Mouse (Mus musculus) CD4-positive, CD25-positive, alpha-beta regulatory T cell, adult 4 months (primary cell): ENCODE measurements at regions not wholly inside any gene's neighbourhood (a gene's known extent, or its start where the extent isn't known, plus 50 kb on each side); places are given as distances from the start of the nearest gene placed in this dataset.

ENCODE experiments used
- ATAC-seq: one replicate; pipeline ENCODE4 v1.8.0; 2017

DNA sequence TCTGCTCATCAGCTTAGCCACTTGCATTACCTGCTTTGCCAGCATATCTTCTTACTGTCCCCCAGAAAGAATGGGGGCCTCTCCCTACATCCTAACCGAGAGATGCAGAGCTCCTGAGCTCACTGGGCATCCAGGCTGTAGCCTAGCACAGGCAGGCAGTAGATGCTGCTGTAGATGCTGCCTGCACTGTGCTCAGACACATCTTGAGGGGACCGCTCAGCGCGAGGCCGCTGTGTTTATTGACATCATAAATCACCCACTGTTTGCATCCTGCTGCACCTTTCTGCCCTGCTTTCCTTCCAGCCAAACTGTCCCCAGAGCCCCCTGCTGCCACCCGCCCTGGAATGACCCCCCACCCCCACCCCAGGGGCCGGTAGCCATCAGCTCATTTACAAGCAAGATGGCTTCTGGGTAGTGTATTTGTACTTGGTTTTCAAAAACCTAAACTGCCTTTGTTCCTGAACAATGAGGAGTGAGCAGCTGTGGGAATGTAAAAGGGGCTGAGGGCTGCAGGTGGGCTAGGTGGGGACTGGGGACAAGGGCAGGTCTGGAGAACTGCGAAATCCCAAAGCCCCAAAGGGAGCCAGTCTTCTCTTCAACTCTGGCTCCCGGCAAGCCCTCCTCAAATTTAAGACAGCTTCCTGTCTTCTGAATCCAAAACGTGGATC is 233.2 kb downstream of the Bcor start:
- no peak for ATAC-seq

DNA sequence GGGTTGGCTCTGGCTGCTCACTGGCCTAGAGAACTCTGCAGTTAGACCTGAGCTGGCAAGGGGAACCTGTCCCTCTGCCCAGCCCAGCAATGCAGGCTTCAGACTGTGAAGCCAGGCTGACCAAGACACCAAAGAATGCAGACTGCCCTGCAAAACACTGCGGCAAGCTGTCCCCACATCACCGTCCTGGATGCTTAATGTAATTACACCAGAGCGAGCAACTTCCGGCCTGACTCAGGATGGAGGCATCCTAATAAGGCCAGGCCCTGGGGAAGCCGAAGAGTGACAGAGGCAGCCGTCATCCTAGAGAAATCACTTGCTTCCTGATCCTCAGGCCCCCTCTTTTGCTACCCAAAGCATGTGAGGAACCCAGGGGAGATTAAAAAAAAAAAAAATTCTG is 230.7 kb downstream of the Bcor start:
- no peak for ATAC-seq

DNA sequence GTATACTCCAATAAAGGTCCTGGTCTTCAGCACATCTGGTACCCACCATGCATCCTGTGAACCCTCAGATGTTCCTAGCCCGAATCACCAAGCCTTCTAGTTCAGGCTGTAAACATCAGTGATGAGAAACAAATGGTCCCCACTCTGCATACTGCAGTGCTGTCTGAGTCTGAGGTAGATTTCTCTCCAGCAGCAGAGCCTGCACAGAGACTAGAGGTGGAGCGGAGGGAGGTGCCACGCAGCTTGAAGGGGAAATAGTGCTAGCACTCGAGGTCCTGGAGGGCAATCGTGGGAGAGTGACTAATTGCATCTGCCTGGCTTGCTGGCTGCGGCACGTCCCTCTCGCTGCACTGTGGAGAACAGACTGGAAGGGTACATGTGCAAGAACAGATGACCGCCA is 228.7 kb downstream of the Bcor start:
- ATAC-seq = no peak

DNA sequence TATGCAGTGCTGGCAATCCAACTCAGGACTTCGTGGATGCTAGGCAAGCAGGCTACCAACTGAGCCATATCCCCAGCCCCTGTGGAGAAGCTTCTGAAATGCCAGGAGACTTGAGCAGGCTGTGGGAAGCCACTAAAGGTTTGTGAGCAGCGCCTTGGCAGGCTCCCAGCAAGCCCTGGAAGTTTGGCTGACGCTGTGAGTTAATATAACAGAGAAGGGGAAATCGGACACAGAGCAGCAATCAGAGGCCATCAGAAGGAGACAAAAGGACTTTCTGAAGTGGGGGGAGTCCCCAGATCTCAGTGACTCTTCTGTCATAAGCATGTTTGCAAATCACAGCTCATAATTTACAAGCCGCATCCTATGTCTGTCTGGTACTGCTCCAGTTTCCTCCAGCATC is 224.8 kb downstream of the Bcor start:
- ATAC-seq = no peak

DNA sequence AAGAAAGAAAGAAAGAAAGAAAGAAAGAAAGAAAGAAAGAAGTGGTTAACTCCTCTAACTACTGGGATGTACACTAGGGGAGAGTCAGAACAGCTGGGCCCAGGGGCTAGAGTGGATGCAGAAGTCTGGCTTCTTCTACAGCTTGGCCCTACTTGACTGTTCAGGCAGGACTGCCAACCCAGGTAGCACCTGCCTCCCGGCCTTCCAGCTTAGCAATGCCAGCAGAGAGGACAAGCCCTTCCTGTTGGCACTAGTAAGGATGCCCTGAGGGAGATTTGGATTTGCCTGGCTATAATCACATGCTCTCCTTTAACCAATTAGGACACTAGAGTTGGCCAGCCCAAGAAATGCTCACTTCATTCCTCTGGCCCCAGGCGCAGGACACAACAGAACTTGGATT is 219.9 kb downstream of the Bcor start:
- no peak for ATAC-seq

DNA sequence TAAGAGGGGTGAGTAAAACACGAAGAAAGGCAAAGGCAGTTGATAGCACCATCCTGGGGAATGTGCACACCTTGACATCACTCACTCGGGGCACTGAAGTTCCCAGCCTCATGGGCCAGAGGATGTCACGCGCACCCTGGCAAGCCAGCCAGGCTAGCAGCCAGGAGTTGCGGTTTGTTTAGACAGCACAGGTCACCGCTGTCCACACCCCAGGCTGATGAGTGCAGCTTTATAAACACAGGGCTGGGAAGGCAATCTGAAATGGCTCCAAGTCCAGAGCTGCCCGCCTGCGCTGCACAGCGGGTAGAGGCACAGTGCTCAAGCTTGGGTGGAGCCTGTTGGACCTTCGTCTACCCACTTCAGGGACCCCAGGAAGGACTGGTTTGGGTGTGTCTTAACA is 216.8 kb downstream of the Bcor start:
- no peak for ATAC-seq

DNA sequence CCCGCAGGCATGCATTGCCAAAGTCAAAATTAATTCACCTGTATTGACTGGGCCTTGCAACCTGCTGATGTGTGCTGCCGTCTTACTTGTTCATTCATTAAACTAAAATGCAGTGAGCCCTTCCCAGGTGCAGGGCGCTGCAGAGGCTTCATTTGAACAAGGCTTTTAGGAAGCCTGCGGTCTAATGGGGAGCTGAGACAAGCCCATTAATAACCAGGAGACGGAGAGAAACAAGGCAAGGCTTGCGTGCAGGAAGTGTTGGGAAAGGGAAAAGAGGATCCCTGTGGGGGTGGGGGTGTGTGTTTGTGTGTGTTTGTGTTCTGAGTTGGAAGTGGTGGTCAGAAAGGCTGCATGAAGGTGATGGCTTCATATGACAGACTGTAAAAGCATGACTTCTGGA is 215.6 kb downstream of the Bcor start:
- no peak for ATAC-seq

DNA sequence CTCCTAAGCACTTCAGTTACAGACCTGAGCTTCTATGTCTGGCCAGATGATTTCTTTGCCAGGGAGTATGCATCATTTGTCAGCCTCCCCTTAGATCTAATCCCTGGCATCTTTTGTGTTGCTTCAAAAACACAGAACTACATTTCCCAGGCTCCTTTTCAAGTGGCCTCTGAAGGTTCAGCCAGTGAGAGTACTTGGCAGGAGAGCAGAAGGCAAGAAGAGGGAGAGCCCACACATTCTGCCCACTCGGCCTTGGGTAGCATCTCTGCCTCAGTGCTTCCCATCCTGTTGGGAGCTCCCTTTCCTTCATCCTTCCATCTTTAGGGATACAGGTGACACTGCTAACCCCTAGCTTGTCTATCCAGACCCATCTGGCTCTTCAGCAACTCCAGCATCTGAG is 214.9 kb downstream of the Bcor start:
- ATAC-seq = no peak

DNA sequence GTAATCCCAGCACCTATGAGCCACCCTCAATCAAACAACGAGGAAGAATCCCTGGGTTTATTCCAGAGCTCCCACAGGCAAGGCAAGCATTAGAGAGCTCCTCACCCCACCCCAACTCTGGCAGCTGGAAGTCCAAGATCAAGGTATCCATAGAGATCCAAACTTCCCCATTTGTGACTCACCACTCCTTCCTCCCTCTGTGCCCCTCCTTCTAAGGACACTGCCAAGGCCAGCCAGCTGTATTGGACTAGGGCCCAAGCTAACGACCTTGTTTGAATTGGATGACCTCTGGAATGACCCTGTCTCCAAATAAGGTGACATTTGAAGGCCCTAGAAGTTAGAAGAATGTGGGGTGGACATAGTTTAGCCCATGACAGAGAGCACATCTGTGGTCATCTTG is 208.0 kb downstream of the Bcor start:
- no peak for ATAC-seq

DNA sequence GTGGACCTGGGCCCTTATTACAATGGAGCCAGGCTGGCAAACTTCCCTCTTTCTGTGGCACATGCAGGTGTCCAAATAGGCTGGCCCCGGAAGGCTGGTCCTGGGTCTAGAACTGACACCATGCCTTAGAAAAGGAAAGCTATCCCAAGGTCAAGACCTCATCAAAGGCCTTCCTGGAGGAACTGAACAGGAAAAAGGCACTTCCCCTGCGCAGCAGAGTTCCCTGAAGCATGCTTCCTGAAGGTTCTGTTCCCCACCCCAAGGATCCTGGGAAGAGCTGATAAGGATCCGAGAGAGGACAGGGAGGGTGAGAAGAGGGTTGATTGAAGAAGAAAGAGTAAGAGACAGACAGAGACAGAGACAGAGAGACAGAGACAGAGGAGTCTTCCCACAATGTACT is 204.0 kb downstream of the Bcor start:
- ATAC-seq = no peak

DNA sequence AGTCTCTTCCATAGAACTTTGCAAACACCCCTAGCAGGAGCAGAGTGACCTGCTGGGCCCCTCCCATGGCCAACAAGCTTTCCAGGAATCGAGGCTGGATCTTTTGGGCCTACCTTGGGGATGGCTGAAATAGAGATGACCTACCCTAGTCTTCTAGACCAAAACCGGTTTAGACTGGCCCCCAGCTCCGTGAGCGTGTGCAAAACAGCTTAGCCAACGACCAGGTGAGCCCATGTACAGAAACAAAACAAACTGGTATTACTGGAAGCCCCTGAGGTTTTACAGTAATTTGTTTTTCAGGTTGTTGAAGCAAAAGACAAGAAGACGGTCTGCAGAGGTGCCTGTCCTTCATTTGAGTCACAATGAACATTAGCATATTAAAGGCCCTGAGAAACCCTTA is 203.1 kb downstream of the Bcor start:
- ATAC-seq = no peak

DNA sequence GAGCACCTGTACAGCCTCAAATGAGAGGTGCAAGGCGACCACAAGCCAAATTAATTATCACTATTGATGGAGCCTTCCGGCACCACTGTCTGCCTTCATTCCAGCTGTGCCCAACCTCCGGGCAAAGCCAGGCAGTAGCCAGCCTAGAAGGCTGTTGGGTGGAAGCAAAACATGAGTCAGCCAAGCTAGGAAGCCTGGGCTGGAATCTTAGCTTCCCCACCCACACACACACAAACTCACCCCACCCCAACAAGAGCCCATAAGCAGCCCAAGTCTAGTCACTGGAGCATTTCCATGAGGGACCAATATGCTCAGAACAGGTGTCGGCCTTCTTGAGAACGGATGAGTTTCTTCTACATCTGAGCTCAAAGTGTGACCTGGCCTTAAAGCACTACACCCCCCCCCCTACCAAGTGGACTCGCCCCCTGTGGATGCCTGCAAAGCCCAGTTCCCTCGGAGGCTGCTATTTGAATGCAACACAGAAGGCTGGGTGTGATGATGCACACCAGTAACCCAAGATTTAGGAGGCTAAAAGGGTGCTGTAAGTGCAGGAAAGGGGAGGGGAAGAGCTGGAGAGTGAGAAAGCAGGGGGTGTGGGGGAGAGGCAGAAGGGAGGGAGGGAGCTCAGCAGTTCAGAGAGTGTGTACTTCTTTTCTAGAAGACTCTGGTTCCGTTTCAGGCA is 200.1 kb downstream of the Bcor start:
- ATAC-seq = no peak

DNA sequence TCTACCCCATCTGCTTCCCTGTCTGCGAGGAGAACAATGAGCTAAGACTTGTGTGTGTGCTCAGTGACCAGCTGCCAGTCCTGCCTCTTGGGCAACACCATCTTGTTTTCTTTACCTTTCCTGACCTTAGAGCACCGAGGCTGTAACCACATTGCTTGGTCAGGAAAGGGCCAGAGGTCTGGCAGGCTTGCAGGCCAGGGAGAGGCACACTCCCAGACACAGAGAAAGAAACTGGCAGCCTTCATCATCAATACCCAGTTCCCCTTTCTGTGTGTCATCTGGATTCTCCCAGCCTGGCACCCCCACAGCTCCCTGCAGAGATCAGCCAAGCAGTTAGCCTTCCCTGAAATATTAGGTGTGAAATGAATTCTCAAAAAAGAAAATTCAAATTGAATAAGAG is 198.8 kb downstream of the Bcor start:
- no peak for ATAC-seq

DNA sequence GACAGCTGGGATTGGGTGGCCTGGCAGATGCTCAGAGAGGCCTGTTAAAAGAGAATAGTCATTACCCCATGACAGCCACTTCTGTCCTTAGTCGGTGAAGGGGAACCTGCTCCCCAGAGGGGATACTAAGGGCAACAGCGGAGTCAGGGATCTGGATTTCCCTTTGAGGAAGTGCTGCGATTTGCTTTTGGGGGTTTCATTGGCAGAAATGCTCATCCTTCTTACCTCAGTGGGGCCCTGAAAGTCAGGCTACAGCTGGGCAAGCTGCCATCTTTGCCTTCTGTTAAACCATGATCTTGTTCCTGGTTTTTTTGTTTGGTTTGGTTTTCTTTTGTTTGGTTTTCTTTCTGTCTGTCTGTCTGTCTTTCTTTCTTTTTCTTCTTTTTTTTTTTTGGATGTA is 195.7 kb downstream of the Bcor start:
- no peak for ATAC-seq

DNA sequence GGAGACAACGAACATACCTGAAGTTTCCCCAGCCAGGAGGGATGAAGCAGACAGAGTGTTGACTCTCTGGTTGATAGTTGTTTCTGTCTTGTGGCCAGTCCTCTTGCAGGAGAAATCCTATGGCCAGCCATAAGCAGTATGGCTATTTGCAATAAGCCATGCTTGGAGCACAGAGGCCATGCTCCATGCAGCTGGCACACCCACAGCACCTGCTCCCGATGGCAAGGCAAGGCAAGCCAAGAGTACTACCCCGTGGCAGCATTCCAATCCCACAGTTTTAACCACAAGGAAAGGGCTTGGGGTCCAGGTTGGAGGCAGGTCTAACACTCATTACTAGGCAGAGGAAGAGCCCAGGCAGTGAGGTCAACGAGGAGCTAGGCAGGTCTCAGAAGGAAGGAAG is 181.5 kb downstream of the Bcor start:
- no peak for ATAC-seq

DNA sequence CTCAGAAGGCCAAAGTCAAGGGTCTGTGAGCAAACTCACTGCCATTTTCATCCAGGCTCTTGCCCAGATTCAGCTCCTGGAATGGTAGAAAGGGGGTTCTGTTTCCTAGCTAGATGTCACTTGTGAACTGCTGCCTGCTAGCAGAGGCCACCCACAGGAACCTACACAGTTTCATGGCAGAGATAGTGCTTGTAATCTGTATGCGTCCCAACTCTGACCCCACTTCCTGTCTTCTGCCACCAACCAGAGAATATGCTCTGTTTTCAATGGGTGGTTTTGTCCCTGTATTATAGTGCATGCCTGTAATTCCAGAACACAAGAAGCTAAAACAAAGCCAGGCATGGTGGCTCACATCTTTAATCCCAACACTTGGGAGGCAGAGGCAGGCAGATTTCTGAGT is 176.9 kb downstream of the Bcor start:
- ATAC-seq = no peak
